Mouse (Mus musculus): ENCODE measurements around the gene Llcfc1. TPM values are rescaled to one million over a fixed set of nuclear protein-coding genes. Genes with fewer than 3 reads are reported as not detected.

Llcfc1 gene
- polyA plus RNA-seq (2015; fragmentation: Nextera tagmentation; extraction: Ambion mirVana), result not detected in 2 replicates

GRCm38 (mm10) chr6:41684131-41684530 lies at the start of gene Llcfc1:
Llcfc1 (plus strand) TSS chr6:41684431.
- no peak within 1 kb of the TSS for H3K4me2 ChIP-seq (ENCODE audit: low read depth, low read length)
- no peak within 1 kb of the TSS for H3K4me3 ChIP-seq (ENCODE audit: low read depth, low read length)
- TF ChIP-seq CTCF (IDR thresholded peaks at IDR 0.05; ENCODE audit: low read depth) (no peak), EP300 (IDR thresholded peaks at IDR 0.05; ENCODE audit: low read depth) (no peak)
- H3K9me3 ChIP-seq (ENCODE audit: low read length), result no peaks in the 10 kb centered on the region
- no peak for ATAC-seq
- DNase-seq, result no peak
- H3K9ac ChIP-seq (replicated peaks), result no peak within 1 kb of the TSS
- no peaks in the 10 kb centered on the region for H3K27me3 ChIP-seq (ENCODE audit: insufficient read depth, low read length)
- peaks cover 3% of the 10 kb centered on the region; the same call in 1 of the 2 replicates for H3K4me1 ChIP-seq (ENCODE audit: insufficient read depth)
- no peak within 1 kb of the TSS for H3K27ac ChIP-seq (ENCODE audit: low read depth)
- WGBS (ENCODE audit: insufficient replicate concordance), result 87% methylated on average over 2 of the region's 2 CpGs
- peaks cover 22% of the 10 kb centered on the region for H3K36me3 ChIP-seq (replicated peaks; ENCODE audit: insufficient read depth, low read length)

GRCm38 (mm10) chr6:41635211-41635610 lies 49.0 kb upstream of the Llcfc1 start:
- DNase-seq (no peak), ATAC-seq (no peak)
- Histone ChIP-seq H3K9me3 (ENCODE audit: low read length) (no peaks in the 10 kb centered on the region), H3K4me1 (ENCODE audit: insufficient read depth) (no peaks in the 10 kb centered on the region; the same call in 1 of the 2 replicates), H3K27me3 (ENCODE audit: insufficient read depth, low read length) (no peaks in the 10 kb centered on the region), H3K4me2 (ENCODE audit: low read depth, low read length) (no peak overlapping the region), H3K27ac (ENCODE audit: low read depth) (no peak overlapping the region), H3K9ac (replicated peaks) (no peak overlapping the region), H3K4me3 (ENCODE audit: low read depth, low read length) (no peak overlapping the region), H3K36me3 (replicated peaks; ENCODE audit: insufficient read depth, low read length) (no peaks in the 10 kb centered on the region)
- 57% methylated on average over 1 of the region's 1 CpGs for WGBS (ENCODE audit: insufficient replicate concordance)
- TF ChIP-seq CTCF (IDR thresholded peaks at IDR 0.05; ENCODE audit: low read depth) (no peak), EP300 (IDR thresholded peaks at IDR 0.05; ENCODE audit: low read depth) (no peak)

- Histone ChIP-seq H3K36me3 (replicated peaks; ENCODE audit: insufficient read depth, low read length) (no peaks in the 10 kb centered on the region), H3K4me3 (ENCODE audit: low read depth, low read length) (no peak within 1 kb of the TSS), H3K27ac (ENCODE audit: low read depth) (no peak within 1 kb of the TSS), H3K27me3 (ENCODE audit: insufficient read depth, low read length) (no peaks in the 10 kb centered on the region), H3K9ac (replicated peaks) (no peak within 1 kb of the TSS), H3K4me1 (ENCODE audit: insufficient read depth) (no peaks in the 10 kb centered on the region; the same call in 1 of the 2 replicates), H3K4me2 (ENCODE audit: low read depth, low read length) (no peak within 1 kb of the TSS), H3K9me3 (ENCODE audit: low read length) (no peaks in the 10 kb centered on the region)
- TF ChIP-seq EP300 (IDR thresholded peaks at IDR 0.05; ENCODE audit: low read depth), result no peak
- TF ChIP-seq CTCF (IDR thresholded peaks at IDR 0.05; ENCODE audit: low read depth), result no peak
- 37% methylated on average over 5 of the region's 5 CpGs for WGBS (ENCODE audit: insufficient replicate concordance)
- no peak for DNase-seq
- no peak for ATAC-seq
Observed at GRCm38 (mm10) chr6:41636178-41636577, 48.1 kb upstream of the Llcfc1 start, which contains the start of gene Trpv6. Trpv6 (minus strand) TSS chr6:41636405.

- no peak overlapping the region for H3K4me2 ChIP-seq (ENCODE audit: low read depth, low read length)
- H3K4me3 ChIP-seq (ENCODE audit: low read depth, low read length), result no peak overlapping the region
- no peaks in the 10 kb centered on the region for H3K36me3 ChIP-seq (replicated peaks; ENCODE audit: insufficient read depth, low read length)
- TF ChIP-seq EP300 (IDR thresholded peaks at IDR 0.05; ENCODE audit: low read depth), result no peak
- TF ChIP-seq CTCF (IDR thresholded peaks at IDR 0.05; ENCODE audit: low read depth), result no peak
- 37% methylated on average over 1 of the region's 1 CpGs for WGBS (ENCODE audit: insufficient replicate concordance)
- no peak for DNase-seq
- H3K27ac ChIP-seq (ENCODE audit: low read depth), result no peak overlapping the region
- no peaks in the 10 kb centered on the region; the same call in 1 of the 2 replicates for H3K4me1 ChIP-seq (ENCODE audit: insufficient read depth)
- no peaks in the 10 kb centered on the region for H3K9me3 ChIP-seq (ENCODE audit: low read length)
- no peak overlapping the region for H3K9ac ChIP-seq (replicated peaks)
- no peaks in the 10 kb centered on the region for H3K27me3 ChIP-seq (ENCODE audit: insufficient read depth, low read length)
- no peak for ATAC-seq
Observed at GRCm38 (mm10) chr6:41637393-41637792, 46.8 kb upstream of the Llcfc1 start.

GRCm38 (mm10) chr6:41637927-41638506 lies 46.2 kb upstream of the Llcfc1 start:
- Histone ChIP-seq H3K4me3 (ENCODE audit: low read depth, low read length) (no peak overlapping the region), H3K27me3 (ENCODE audit: insufficient read depth, low read length) (no peaks in the 10 kb centered on the region), H3K4me1 (ENCODE audit: insufficient read depth) (peaks cover 2% of the 10 kb centered on the region; the same call in 1 of the 2 replicates), H3K9me3 (ENCODE audit: low read length) (no peaks in the 10 kb centered on the region), H3K4me2 (ENCODE audit: low read depth, low read length) (no peak overlapping the region), H3K27ac (ENCODE audit: low read depth) (no peak overlapping the region), H3K36me3 (replicated peaks; ENCODE audit: insufficient read depth, low read length) (no peaks in the 10 kb centered on the region), H3K9ac (replicated peaks) (no peak overlapping the region)
- DNase-seq (no peak), ATAC-seq (peak; percentile 62)
- TF ChIP-seq CTCF (IDR thresholded peaks at IDR 0.05; ENCODE audit: low read depth), result no peak
- no peak for TF ChIP-seq EP300 (IDR thresholded peaks at IDR 0.05; ENCODE audit: low read depth)
- WGBS (ENCODE audit: insufficient replicate concordance), result 63% methylated on average over 6 of the region's 6 CpGs

GRCm38 (mm10) chr6:41640449-41640848 lies 43.8 kb upstream of the Llcfc1 start:
- no peak for ATAC-seq
- H3K4me2 ChIP-seq (ENCODE audit: low read depth, low read length), result no peak overlapping the region
- no peak for DNase-seq
- H3K4me1 ChIP-seq (ENCODE audit: insufficient read depth), result peaks cover 4% of the 10 kb centered on the region; the same call in 1 of the 2 replicates
- H3K9me3 ChIP-seq (ENCODE audit: low read length), result no peaks in the 10 kb centered on the region
- H3K36me3 ChIP-seq (replicated peaks; ENCODE audit: insufficient read depth, low read length), result no peaks in the 10 kb centered on the region
- H3K27me3 ChIP-seq (ENCODE audit: insufficient read depth, low read length), result no peaks in the 10 kb centered on the region
- TF ChIP-seq EP300 (IDR thresholded peaks at IDR 0.05; ENCODE audit: low read depth) (no peak), CTCF (IDR thresholded peaks at IDR 0.05; ENCODE audit: low read depth) (no peak)
- WGBS (ENCODE audit: insufficient replicate concordance), result 75% methylated on average over 3 of the region's 3 CpGs
- no peak overlapping the region for H3K4me3 ChIP-seq (ENCODE audit: low read depth, low read length)
- H3K27ac ChIP-seq (ENCODE audit: low read depth), result no peak overlapping the region
- H3K9ac ChIP-seq (replicated peaks), result no peak overlapping the region
